Mouse (Mus musculus) splenic B cell, adult 2 months (primary cell): Measurements from ENCODE around the gene Tle4.

Experiments
- DNase-seq: peaks from one replicate; pipeline ENCODE4 v3.0.0-alpha.2; 2011; ENCODE audit warnings: low read depth, low spot score
- H3K27me3 ChIP-seq: 2 replicates; pipeline ENCODE4 v1.6.1; 2012; ENCODE audit warnings: mild to moderate bottlenecking, low read length, moderate library complexity, mixed read lengths; ENCODE audit not compliant: control insufficient read depth, poor library complexity, insufficient read depth, severe bottlenecking
- H3K36me3 ChIP-seq: 2 replicates; pipeline ENCODE4 v1.6.1; 2012; ENCODE audit warnings: mild to moderate bottlenecking, low read length, moderate library complexity, mixed read lengths; ENCODE audit not compliant: control insufficient read depth, poor library complexity, insufficient read depth, severe bottlenecking

Tle4 gene

GRCm38 (mm10) chr19:14519186-14519585, 78.7 kb downstream of the Tle4 start:
- no peaks in the 10 kb centered on the region for H3K27me3 ChIP-seq
- DNase-seq: no peak
- peaks cover 3% of the 10 kb centered on the region; the same call in 1 of the 2 replicates for H3K36me3 ChIP-seq

- no peak for DNase-seq
- Histone ChIP-seq H3K36me3 (peaks cover 3% of the 10 kb centered on the region; the same call in 1 of the 2 replicates), H3K27me3 (no peaks in the 10 kb centered on the region)
Measured at GRCm38 (mm10) chr19:14518438-14519044, 79.3 kb downstream of the Tle4 start.

- Histone ChIP-seq H3K36me3 (peaks cover 3% of the 10 kb centered on the region), H3K27me3 (no peaks in the 10 kb centered on the region)
- DNase-seq: no peak
Measured at GRCm38 (mm10) chr19:14516420-14516819, 81.4 kb downstream of the Tle4 start.

DNA sequence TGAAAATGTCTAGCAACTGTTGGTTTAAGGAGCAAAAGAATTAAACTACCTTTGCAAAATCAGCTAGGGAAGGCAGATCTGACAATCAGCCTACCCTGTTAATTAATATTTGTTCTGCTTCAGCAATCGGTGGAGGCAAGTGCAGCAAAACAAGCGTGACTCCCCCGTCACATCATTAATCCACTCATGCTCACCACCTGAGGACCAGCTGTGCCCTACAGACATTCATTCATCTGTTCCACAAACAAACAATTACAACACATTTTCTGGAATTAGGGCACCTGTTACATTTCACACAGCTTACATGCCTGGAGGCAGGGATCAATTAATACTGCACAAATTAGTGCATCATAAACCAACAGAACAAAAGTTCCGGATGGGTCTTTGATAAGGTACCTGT, 89.0 kb downstream of the Tle4 start:
- Histone ChIP-seq H3K36me3 (no peaks in the 10 kb centered on the region; the same call in 1 of the 2 replicates), H3K27me3 (no peaks in the 10 kb centered on the region)

DNA sequence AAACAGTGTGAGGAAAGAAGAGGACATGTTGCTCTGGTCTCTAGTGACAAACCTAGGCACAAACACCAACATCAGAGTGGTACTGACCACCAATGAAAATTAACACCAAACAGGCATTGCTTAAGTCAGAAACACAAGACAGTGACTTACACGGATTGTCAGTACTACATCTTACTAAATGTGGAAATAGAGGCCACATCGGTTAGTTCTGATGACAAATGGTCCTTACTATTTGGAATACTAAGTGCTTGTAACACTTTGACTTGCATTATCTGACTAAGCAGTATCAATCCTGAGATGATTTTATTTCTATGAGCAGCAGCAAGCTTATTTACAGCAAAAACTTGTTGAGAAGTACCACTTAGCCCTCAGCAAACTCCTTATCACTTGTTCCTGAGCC, 89.9 kb downstream of the Tle4 start:
- no peaks in the 10 kb centered on the region for H3K27me3 ChIP-seq
- DNase-seq: no peak

More for the DNA sequence above, 89.0 kb downstream of the Tle4 start:
- DNase-seq: no peak

GRCm38 (mm10) chr19:14506875-14507670, 90.8 kb downstream of the Tle4 start:
- no peaks in the 10 kb centered on the region for H3K36me3 ChIP-seq
- DNase-seq: no peak

More for the DNA sequence above, 89.9 kb downstream of the Tle4 start:
- no peaks in the 10 kb centered on the region for H3K36me3 ChIP-seq

DNA sequence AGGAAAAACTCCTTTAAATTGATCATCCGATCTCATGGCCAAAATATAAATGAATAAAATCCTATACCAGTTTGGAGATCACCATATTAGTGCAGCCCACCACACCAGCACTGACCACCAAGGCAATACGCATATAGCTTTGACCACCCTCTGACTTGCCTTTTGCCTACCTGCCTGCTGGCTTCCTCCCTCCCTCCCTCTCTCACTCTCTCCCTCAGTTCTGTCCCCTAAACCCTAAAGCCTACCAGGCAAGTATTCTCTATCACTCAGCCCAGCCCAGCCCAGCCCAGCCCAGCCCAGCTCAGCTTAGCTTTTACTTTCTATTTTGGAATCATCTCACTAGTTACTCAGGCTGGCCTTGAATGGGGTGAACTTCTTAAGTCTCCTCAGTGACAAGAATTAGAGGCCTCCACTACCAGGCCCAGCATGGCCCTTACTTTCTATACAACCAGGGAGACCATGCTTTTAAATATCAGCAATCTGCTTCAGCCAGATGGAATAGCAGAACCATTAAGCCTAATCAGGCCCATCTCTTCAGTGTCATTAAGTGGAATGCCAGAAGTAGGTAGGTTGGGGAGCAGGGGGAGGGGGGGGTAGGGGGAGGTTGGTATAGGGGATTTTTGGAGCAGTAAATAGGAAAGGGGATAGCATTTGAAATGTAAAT, 91.8 kb downstream of the Tle4 start:
- no peak for DNase-seq
- H3K27me3 ChIP-seq: no peaks in the 10 kb centered on the region
- no peaks in the 10 kb centered on the region for H3K36me3 ChIP-seq

More at GRCm38 (mm10) chr19:14506875-14507670, 90.8 kb downstream of the Tle4 start:
- no peaks in the 10 kb centered on the region for H3K27me3 ChIP-seq

DNA sequence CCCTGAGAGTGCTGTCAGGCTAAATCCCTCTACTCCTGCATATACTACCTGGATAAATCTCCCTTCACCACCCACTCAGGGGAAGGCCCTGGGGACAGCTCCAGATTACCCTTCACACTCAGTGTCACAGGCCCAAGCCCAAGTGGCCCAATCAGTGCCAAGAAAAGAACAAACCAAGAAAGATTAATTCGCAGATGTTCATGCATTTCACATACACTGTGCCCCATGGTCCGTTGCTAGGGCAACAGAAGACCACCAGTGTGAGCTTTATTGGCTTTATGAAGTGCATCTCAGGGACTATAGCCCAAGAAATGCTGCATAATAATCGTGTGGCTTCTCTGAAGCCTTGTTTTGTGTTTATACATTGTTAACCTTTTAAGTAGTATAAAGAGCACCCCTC, 92.5 kb downstream of the Tle4 start:
- no peaks in the 10 kb centered on the region for H3K36me3 ChIP-seq
- DNase-seq: no peak
- H3K27me3 ChIP-seq: no peaks in the 10 kb centered on the region

DNA sequence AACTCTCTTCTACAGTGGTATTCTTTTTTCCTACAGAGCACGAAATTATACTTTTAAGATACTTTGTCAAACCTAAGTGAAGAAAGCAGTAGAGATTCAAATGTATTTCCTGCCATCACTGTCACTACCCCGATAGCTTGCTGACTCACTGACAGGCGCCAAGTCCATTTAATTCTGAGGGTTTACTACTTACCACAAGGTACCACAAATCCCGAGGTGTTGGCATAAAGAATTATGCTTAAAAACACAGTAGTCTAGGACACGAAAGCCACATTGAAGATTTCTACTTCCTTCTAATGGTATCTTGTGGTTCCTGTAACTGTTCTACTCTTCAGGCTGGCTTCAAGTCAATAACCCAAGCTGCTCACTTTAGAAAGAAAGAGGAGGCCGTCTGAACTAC, 94.0 kb downstream of the Tle4 start:
- Histone ChIP-seq H3K36me3 (no peaks in the 10 kb centered on the region), H3K27me3 (no peaks in the 10 kb centered on the region)
- DNase-seq: peak; percentile 9

DNA sequence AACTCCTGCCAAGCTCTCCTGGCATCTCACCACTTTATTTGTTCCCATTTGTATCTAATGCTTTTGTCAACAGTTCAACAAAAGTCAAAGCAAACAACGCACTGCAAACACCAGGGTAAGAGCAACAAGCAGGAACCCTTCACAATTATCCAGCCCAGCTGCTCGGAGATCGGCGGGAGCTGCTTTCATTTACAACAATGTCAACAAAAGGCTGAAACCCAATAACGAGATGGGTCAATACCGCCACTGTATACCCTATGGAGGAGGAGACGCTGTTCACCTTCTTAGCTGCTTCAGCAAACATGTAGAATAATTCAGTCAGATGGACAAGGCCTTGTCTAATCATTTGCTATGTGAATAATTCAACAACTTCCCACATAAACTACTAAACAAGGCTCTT, 95.6 kb downstream of the Tle4 start:
- no peak for DNase-seq
- Histone ChIP-seq H3K36me3 (no peaks in the 10 kb centered on the region), H3K27me3 (no peaks in the 10 kb centered on the region)

DNA sequence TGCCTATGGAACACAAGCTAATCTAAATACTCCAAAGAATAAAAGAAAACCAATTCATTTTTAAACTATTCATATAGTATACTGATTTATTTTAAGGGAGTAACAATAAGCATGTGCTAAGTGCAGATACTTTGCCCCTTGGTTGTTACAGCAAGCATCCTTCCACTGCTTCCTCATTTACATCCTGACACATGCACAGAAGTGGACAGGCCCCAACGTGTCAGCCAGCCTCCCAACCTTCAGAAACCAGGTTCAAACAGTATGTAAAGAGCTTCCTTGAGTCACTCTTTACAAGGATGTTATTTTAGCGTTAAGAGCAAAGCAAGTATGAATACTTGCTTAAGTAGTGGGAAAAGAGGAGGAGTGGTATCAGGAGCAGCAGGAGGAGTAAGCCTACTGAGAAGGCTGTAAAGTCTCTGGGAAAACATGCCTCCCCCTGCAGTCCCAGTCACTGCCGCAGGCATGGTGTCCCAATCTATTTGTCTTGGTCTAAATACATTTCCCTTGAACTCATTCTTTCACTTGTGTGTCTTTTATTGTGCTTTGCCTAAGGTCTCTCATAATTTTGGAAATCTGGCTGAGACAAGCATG, 97.9 kb downstream of the Tle4 start:
- DNase-seq: peak; percentile 11
- Histone ChIP-seq H3K27me3 (no peaks in the 10 kb centered on the region), H3K36me3 (no peaks in the 10 kb centered on the region)

DNA sequence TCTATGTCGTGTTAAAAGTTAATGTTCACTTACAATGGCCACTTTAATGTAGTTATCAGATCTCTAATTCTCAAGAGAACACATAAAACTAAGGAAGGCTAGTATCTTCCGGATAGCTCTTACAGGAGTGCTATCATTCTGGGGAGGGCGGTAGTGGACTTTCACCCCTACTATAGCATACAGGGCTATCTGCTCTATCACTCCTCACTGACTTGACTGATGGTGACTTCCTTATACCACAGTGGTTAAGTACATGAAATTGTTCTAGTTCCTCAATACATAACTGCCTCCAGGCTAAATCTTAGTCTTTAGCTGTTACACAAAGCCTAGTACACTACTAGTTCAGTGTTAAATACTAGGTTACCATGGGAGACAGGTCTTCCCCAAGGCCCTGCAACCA, 104.8 kb downstream of the Tle4 start:
- DNase-seq: no peak
- peaks cover 2% of the 10 kb centered on the region; the same call in 1 of the 2 replicates for H3K36me3 ChIP-seq
- H3K27me3 ChIP-seq: no peaks in the 10 kb centered on the region

GRCm38 (mm10) chr19:14487180-14487579, 110.7 kb downstream of the Tle4 start:
- DNase-seq: no peak
- Histone ChIP-seq H3K27me3 (no peaks in the 10 kb centered on the region), H3K36me3 (peaks cover 2% of the 10 kb centered on the region; the same call in 1 of the 2 replicates)

GRCm38 (mm10) chr19:14485176-14485575, 112.7 kb downstream of the Tle4 start:
- no peak for DNase-seq

More at GRCm38 (mm10) chr19:14485176-14485575, 112.7 kb downstream of the Tle4 start:
- no peaks in the 10 kb centered on the region for H3K27me3 ChIP-seq
- peaks cover 2% of the 10 kb centered on the region for H3K36me3 ChIP-seq
